Mouse (Mus musculus) kidney, adult 2 months (tissue): ENCODE measurements at regions not wholly inside any gene's neighbourhood (a gene's known extent, or its start where the extent isn't known, plus 50 kb on each side); places are given as distances from the start of the nearest gene placed in this dataset.
"Not testable (repeated sequence)": the region's sequence is repeated elsewhere in the genome, so short reads cannot be mapped to it uniquely, and the experiment has no call there.

Experiments
- DNase-seq: peaks from one replicate; pipeline ENCODE4 v3.0.0; 2021
- H3K27ac ChIP-seq: fragments of 200-500 bp; 2 replicates; pipeline ENCODE4 v1.5.1; 2012; ENCODE audit warnings: low read depth, low read length, control low read depth, inconsistent platforms; ENCODE audit not compliant: insufficient read depth
- H3K27me3 ChIP-seq: fragments of 200-500 bp; replicated peaks from 2 replicates; pipeline ENCODE4 v1.6.1; 2012; ENCODE audit warnings: mild to moderate bottlenecking, moderate library complexity, low read length, inconsistent platforms; ENCODE audit not compliant: control insufficient read depth, insufficient read depth
- H3K36me3 ChIP-seq: fragments of 200-500 bp; 2 replicates; pipeline ENCODE4 v1.6.1; 2012; ENCODE audit warnings: mild to moderate bottlenecking, moderate library complexity, low read length, inconsistent platforms; ENCODE audit not compliant: control insufficient read depth, insufficient read depth
- H3K4me1 ChIP-seq: fragments of 200-500 bp; 2 replicates; pipeline ENCODE4 v1.6.1; 2011; ENCODE audit warnings: low read length; ENCODE audit not compliant: control insufficient read depth, insufficient read depth
- H3K4me3 ChIP-seq: fragments of 200-500 bp; 2 replicates; pipeline ENCODE4 v1.5.1; 2011; ENCODE audit warnings: mild to moderate bottlenecking, low read depth, low read length, control low read depth; ENCODE audit not compliant: insufficient read depth
- CTCF ChIP-seq: fragments of 200-500 bp; conservative IDR thresholded peaks from 2 replicates; pipeline ENCODE4 v1.5.1; 2011; ENCODE audit warnings: low read depth, mild to moderate bottlenecking, control low read depth, low read length, moderate library complexity, mixed read lengths; ENCODE audit not compliant: insufficient read depth, insufficient read length
- POLR2A ChIP-seq: fragments of 200-500 bp; IDR thresholded peaks from one replicate; pipeline ENCODE4 v1.6.1; 2011; ENCODE audit warnings: low read depth, low read length, control low read depth
- WGBS: fragments of 180-500 bp; shearing (Covaris S2); methylation state at CpG from one replicate; pipeline ENCODE4 v1.1.7; 2018; 5-methylcytosine and 5-hydroxymethylcytosine counted together

GRCm38 (mm10) chr2:166450380-166450779 lies 263.3 kb downstream of the Prex1 start:
- no peaks in the 10 kb centered on the region for H3K27me3 ChIP-seq
- no peak overlapping the region for H3K4me3 ChIP-seq
- H3K27ac ChIP-seq = no peak overlapping the region
- TF ChIP-seq POLR2A = no peak
- TF ChIP-seq CTCF = no peak
- H3K36me3 ChIP-seq = no peaks in the 10 kb centered on the region
- H3K4me1 ChIP-seq = peaks cover 13% of the 10 kb centered on the region
- no peak for DNase-seq
- WGBS = 78% methylated on average over 10 of the region's 10 CpGs

GRCm38 (mm10) chr2:166448724-166449123 lies 264.9 kb downstream of the Prex1 start:
- 45% methylated on average over 13 of the region's 13 CpGs for WGBS
- DNase-seq = no peak
- Histone ChIP-seq H3K36me3 (no peaks in the 10 kb centered on the region), H3K27ac (no peak overlapping the region), H3K27me3 (no peaks in the 10 kb centered on the region), H3K4me3 (peak overlapping the region; percentile 17; the same call in 1 of the 2 replicates), H3K4me1 (peaks cover 13% of the 10 kb centered on the region)
- no peak for TF ChIP-seq CTCF
- TF ChIP-seq POLR2A = no peak

DNA sequence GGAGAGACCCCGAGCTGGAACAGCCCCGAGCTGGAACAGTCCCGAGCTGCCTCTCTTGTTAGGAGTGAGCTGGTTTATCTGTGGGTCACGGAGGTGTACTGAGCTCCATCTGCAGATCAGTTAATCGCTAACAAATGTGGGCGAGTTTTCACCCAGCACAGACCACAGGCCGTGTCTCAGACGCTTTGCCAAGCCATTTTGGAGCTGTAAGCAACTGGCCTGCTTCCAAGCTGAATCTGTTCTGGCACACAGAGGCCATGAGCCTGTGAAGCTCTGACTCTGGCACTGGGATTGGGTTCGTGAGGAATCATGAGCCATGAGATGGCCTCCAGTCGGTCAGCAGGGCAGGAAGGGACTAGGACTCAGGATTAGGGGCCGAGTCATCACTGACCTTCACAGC lies 265.5 kb downstream of the Prex1 start:
- peak; percentile 95 for DNase-seq

GRCm38 (mm10) chr2:166446536-166446935 lies 267.1 kb downstream of the Prex1 start:
- H3K27ac ChIP-seq = no peak overlapping the region
- H3K4me3 ChIP-seq = no peak overlapping the region
- H3K27me3 ChIP-seq = no peaks in the 10 kb centered on the region
- DNase-seq = peak; percentile 41
- TF ChIP-seq POLR2A = no peak
- no peak for TF ChIP-seq CTCF
- H3K36me3 ChIP-seq = no peaks in the 10 kb centered on the region
- whole genome bisulfite sequencing = 84% methylated on average over 3 of the region's 3 CpGs
- H3K4me1 ChIP-seq = peaks cover 13% of the 10 kb centered on the region

More for the DNA sequence above, 265.5 kb downstream of the Prex1 start:
- no peaks in the 10 kb centered on the region for H3K27me3 ChIP-seq
- no peak overlapping the region for H3K4me3 ChIP-seq
- no peak for TF ChIP-seq CTCF
- TF ChIP-seq POLR2A = no peak
- H3K36me3 ChIP-seq = no peaks in the 10 kb centered on the region
- 15% methylated on average over 11 of the region's 11 CpGs for WGBS
- H3K4me1 ChIP-seq = peaks cover 13% of the 10 kb centered on the region
- no peak overlapping the region for H3K27ac ChIP-seq

DNA sequence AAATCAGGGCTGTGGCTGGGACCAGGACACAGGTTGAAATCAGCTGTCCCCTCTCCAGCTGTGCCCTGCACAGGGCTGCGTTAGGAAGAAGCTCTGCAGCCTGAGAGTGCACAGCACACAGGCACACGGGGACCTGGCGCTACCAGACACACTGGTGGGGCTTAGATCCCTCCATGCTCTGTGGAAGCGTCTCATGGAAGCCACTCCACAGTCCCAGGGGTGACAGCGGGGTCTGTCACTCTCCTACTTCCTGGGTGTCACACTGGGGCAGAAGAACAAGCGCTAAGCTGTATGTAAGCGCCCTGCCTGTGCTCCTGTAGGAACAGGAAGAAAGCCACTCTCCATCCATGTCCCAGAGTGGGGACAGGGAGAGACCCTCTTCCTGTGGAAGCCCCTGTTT lies 267.8 kb downstream of the Prex1 start:
- not testable (repeated sequence) for H3K27ac ChIP-seq, H3K36me3 ChIP-seq, DNase-seq, H3K4me3 ChIP-seq, H3K27me3 ChIP-seq
- peaks cover 13% of the 10 kb centered on the region for H3K4me1 ChIP-seq
- WGBS = 72% methylated on average over 7 of the region's 7 CpGs

GRCm38 (mm10) chr2:166442997-166443396 lies 270.6 kb downstream of the Prex1 start:
- no peak for TF ChIP-seq POLR2A
- no peak for TF ChIP-seq CTCF
- Histone ChIP-seq H3K4me1 (peaks cover 2% of the 10 kb centered on the region; the same call in 1 of the 2 replicates), H3K36me3 (no peaks in the 10 kb centered on the region), H3K27me3 (no peaks in the 10 kb centered on the region), H3K27ac (no peak overlapping the region), H3K4me3 (no peak overlapping the region)
- no peak for DNase-seq
- WGBS = 58% methylated on average over 15 of the region's 15 CpGs

DNA sequence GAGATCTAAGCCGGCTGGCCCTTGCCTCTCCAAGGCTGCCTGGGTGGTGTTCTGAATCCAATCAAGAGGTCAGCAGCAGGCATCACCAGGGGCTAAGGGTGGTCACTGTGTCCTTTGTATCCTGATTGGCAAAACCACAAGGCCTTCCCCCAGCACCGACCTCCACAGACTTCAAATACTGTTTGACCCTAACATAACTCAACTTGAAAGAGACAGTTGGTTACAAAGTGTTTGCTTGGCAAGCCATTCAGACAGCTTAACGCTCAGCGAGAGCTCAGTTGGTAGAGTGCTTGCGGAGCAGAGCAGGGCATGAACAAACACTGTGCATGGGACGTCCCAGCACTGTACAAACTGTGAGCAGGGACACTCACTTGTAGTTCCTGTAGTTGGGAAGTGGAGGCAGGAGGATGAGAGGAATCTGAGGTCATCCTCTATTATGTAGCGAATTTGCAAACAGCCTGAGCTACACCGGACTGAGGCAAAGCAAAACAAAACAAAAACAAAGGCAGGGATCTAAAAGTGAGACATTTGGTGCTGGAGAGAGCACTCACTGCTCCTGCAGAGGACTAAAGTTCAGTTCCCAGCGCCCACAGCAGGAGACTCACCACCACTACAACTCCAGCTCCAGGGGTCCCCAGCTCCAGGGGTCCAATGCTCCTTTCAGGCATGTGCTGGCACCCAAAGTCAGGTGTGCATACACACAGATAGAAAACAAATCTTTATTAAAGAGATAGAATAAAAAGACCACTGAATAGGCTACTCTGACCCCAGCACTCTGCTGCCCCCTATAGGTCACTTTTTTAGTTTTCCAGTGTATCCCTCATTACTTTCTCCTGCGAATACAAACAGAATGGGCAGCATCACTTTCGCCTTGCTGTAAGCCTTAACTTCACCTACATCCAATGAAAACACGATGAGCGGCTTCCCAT lies 273.5 kb downstream of the Prex1 start:
- Histone ChIP-seq H3K27me3 (no peaks in the 10 kb centered on the region), H3K4me3 (no peak overlapping the region), H3K27ac (no peak overlapping the region), H3K36me3 (no peaks in the 10 kb centered on the region), H3K4me1 (no peaks in the 10 kb centered on the region)
- WGBS = 72% methylated on average over 13 of the region's 13 CpGs
- DNase-seq = peak; percentile 63
- TF ChIP-seq CTCF = peak; percentile 15; the same call in 1 of the 2 replicates
- TF ChIP-seq POLR2A = no peak
